Mouse (Mus musculus) lung, embryonic 15.5 days (tissue): Measurements from ENCODE around the gene Ralgps1. TPM values are rescaled to one million over a fixed set of nuclear protein-coding genes. Genes with fewer than 3 reads are reported as not detected.
"Not testable (repeated sequence)": the region's sequence is repeated elsewhere in the genome, so short reads cannot be mapped to it uniquely, and the experiment has no call there.

Experiments
- ATAC-seq: fragments of 200-750 bp; cut with Nextera tagmentation; 2 replicates; pipeline ENCODE4 v1.8.0; 2017; ENCODE audit warnings: moderate number of reproducible peaks, borderline replicate concordance; ENCODE audit not compliant: low FRiP score, low TSS enrichment; ENCODE audit errors: extremely low read depth
- H3K27ac ChIP-seq: fragments of 300-500 bp; sonication (generic); 2 replicates; pipeline ENCODE4 v1.5.1; 2015; ENCODE audit warnings: moderate library complexity, mild to moderate bottlenecking, inconsistent platforms
- H3K27me3 ChIP-seq: fragments of 300-500 bp; sonication (generic); 2 replicates; pipeline ENCODE4 v1.6.1; 2015; ENCODE audit warnings: inconsistent platforms
- H3K36me3 ChIP-seq: fragments of 300-500 bp; sonication (generic); 2 replicates; pipeline ENCODE4 v1.6.1; 2015; ENCODE audit warnings: inconsistent platforms
- H3K4me1 ChIP-seq: fragments of 300-500 bp; sonication (generic); 2 replicates; pipeline ENCODE4 v1.6.1; 2015; ENCODE audit warnings: inconsistent platforms
- H3K4me2 ChIP-seq: fragments of 300-500 bp; sonication (generic); 2 replicates; pipeline ENCODE4 v1.6.1; 2015; ENCODE audit warnings: inconsistent platforms, mild to moderate bottlenecking, moderate library complexity
- H3K4me3 ChIP-seq: fragments of 300-500 bp; sonication (generic); 2 replicates; pipeline ENCODE4 v1.5.1; 2015; ENCODE audit warnings: mild to moderate bottlenecking, inconsistent platforms
- H3K9ac ChIP-seq: fragments of 300-500 bp; sonication (generic); 2 replicates; pipeline ENCODE4 v1.6.1; 2015; ENCODE audit warnings: inconsistent platforms
- H3K9me3 ChIP-seq: fragments of 300-500 bp; sonication (generic); 2 replicates; pipeline ENCODE4 v1.6.1; 2016; ENCODE audit warnings: inconsistent platforms
- WGBS: fragments of 180-500 bp; shearing (Covaris S2); methylation state at CpG from one replicate; pipeline ENCODE4 v1.1.7; 2015; 5-methylcytosine and 5-hydroxymethylcytosine counted together
- polyA plus RNA-seq: library from polyadenylated mRNA; unstranded; fragments of >200 nt; fragmentation: Nextera tagmentation; extraction: Ambion mirVana; gene quantifications from 2 replicates; pipeline ENCODE4 v1.2.1, GENCODE M21; 2015

Gene Ralgps1
- polyA plus RNA-seq, 1 experiment from 2014 or later: 4.5 TPM

- 7% methylated on average over 18 of the region's 18 CpGs for WGBS
- Histone ChIP-seq H3K27me3 (no peaks in the 10 kb centered on the region), H3K9ac (peak overlapping the region; percentile 51), H3K4me2 (peak overlapping the region; percentile 71), H3K36me3 (no peaks in the 10 kb centered on the region), H3K9me3 (no peaks in the 10 kb centered on the region), H3K27ac (peak overlapping the region; percentile 83), H3K4me1 (peaks cover 48% of the 10 kb centered on the region), H3K4me3 (peak overlapping the region; percentile 52)
- no peak for ATAC-seq
These were observed 154.5 kb downstream of the Ralgps1 start for GRCm38 (mm10) chr2:33216645-33217424.

- ATAC-seq: peak; percentile 96
- 1% methylated on average over 22 of the region's 22 CpGs for whole genome bisulfite sequencing
- H3K9me3 ChIP-seq: no peaks in the 10 kb centered on the region
- H3K27me3 ChIP-seq: no peaks in the 10 kb centered on the region
- H3K4me1 ChIP-seq: peaks cover 45% of the 10 kb centered on the region
- H3K4me3 ChIP-seq: peak within 1 kb of the TSS; percentile 52
- no peaks in the 10 kb centered on the region for H3K36me3 ChIP-seq
- H3K9ac ChIP-seq: peak within 1 kb of the TSS; percentile 51
- H3K27ac ChIP-seq: peak within 1 kb of the TSS; percentile 83
- H3K4me2 ChIP-seq: peak within 1 kb of the TSS; percentile 71
These were observed 155.4 kb downstream of the Ralgps1 start, which contains the start of gene Angptl2 for GRCm38 (mm10) chr2:33215700-33216509. Gene Angptl2, plus strand, starts transcription at chr2:33216069.

GRCm38 (mm10) chr2:33215177-33215699, 156.0 kb downstream of the Ralgps1 start:
- Histone ChIP-seq H3K4me1 (peaks cover 41% of the 10 kb centered on the region), H3K27me3 (no peaks in the 10 kb centered on the region), H3K27ac (peak overlapping the region; percentile 64), H3K9me3 (no peaks in the 10 kb centered on the region), H3K4me2 (peak overlapping the region; percentile 71), H3K36me3 (no peaks in the 10 kb centered on the region), H3K4me3 (peak overlapping the region; percentile 52), H3K9ac (peak overlapping the region; percentile 25; the same call in 1 of the 2 replicates)
- ATAC-seq: no peak
- 41% methylated on average over 5 of the region's 5 CpGs for WGBS

GRCm38 (mm10) chr2:33211263-33211662, 160.0 kb downstream of the Ralgps1 start:
- not testable (repeated sequence) for ATAC-seq

GRCm38 (mm10) chr2:33210841-33211240, 160.4 kb downstream of the Ralgps1 start:
- Histone ChIP-seq H3K36me3 (no peaks in the 10 kb centered on the region), H3K4me3 (no peak overlapping the region), H3K9me3 (no peaks in the 10 kb centered on the region), H3K27me3 (no peaks in the 10 kb centered on the region), H3K4me2 (no peak overlapping the region), H3K4me1 (peaks cover 12% of the 10 kb centered on the region), H3K27ac (no peak overlapping the region), H3K9ac (no peak overlapping the region)
- no peak for ATAC-seq
- WGBS: 71% methylated on average over 2 of the region's 2 CpGs

More at GRCm38 (mm10) chr2:33211263-33211662, 160.0 kb downstream of the Ralgps1 start:
- not testable (repeated sequence) for H3K9me3 ChIP-seq, H3K27me3 ChIP-seq, H3K4me3 ChIP-seq, H3K4me2 ChIP-seq, H3K4me1 ChIP-seq, H3K9ac ChIP-seq, H3K27ac ChIP-seq, H3K36me3 ChIP-seq
- 79% methylated on average over 11 of the region's 11 CpGs for WGBS

- no peak overlapping the region for H3K4me3 ChIP-seq
- no peak overlapping the region for H3K4me2 ChIP-seq
- no peak overlapping the region for H3K27ac ChIP-seq
- peaks cover 31% of the 10 kb centered on the region for H3K4me1 ChIP-seq
- H3K36me3 ChIP-seq: no peaks in the 10 kb centered on the region
- ATAC-seq: no peak
- no peaks in the 10 kb centered on the region for H3K27me3 ChIP-seq
- no peak overlapping the region for H3K9ac ChIP-seq
- no peaks in the 10 kb centered on the region for H3K9me3 ChIP-seq
- 76% methylated on average over 5 of the region's 5 CpGs for WGBS
These were observed 163.2 kb downstream of the Ralgps1 start for GRCm38 (mm10) chr2:33208134-33208533.

- no peak overlapping the region for H3K4me3 ChIP-seq
- H3K27ac ChIP-seq: no peak overlapping the region
- no peak overlapping the region for H3K4me2 ChIP-seq
- 45% methylated on average over 4 of the region's 4 CpGs for WGBS
- H3K27me3 ChIP-seq: no peaks in the 10 kb centered on the region
- ATAC-seq: no peak
- H3K36me3 ChIP-seq: no peaks in the 10 kb centered on the region
- H3K4me1 ChIP-seq: peaks cover 36% of the 10 kb centered on the region
- no peaks in the 10 kb centered on the region for H3K9me3 ChIP-seq
- no peak overlapping the region for H3K9ac ChIP-seq
These were observed 164.2 kb downstream of the Ralgps1 start for GRCm38 (mm10) chr2:33207069-33207468.

GRCm38 (mm10) chr2:33205939-33206525, 165.3 kb downstream of the Ralgps1 start:
- no peaks in the 10 kb centered on the region for H3K27me3 ChIP-seq
- no peaks in the 10 kb centered on the region for H3K9me3 ChIP-seq
- WGBS: 43% methylated on average over 14 of the region's 14 CpGs
- H3K4me3 ChIP-seq: no peak overlapping the region
- no peak overlapping the region for H3K9ac ChIP-seq
- no peaks in the 10 kb centered on the region for H3K36me3 ChIP-seq
- peaks cover 36% of the 10 kb centered on the region for H3K4me1 ChIP-seq
- H3K27ac ChIP-seq: no peak overlapping the region
- H3K4me2 ChIP-seq: no peak overlapping the region
- no peak for ATAC-seq

GRCm38 (mm10) chr2:33204980-33205379, 166.3 kb downstream of the Ralgps1 start:
- no peak overlapping the region for H3K4me3 ChIP-seq
- H3K36me3 ChIP-seq: no peaks in the 10 kb centered on the region
- H3K27me3 ChIP-seq: no peaks in the 10 kb centered on the region
- H3K4me1 ChIP-seq: peaks cover 36% of the 10 kb centered on the region
- no peak overlapping the region for H3K4me2 ChIP-seq
- no peaks in the 10 kb centered on the region for H3K9me3 ChIP-seq
- H3K9ac ChIP-seq: no peak overlapping the region
- H3K27ac ChIP-seq: no peak overlapping the region
- 45% methylated on average over 5 of the region's 5 CpGs for WGBS
- ATAC-seq: no peak

GRCm38 (mm10) chr2:33203284-33203683, 168.0 kb downstream of the Ralgps1 start:
- H3K4me2 ChIP-seq: no peak overlapping the region
- no peaks in the 10 kb centered on the region for H3K9me3 ChIP-seq
- H3K4me1 ChIP-seq: peaks cover 36% of the 10 kb centered on the region
- H3K4me3 ChIP-seq: no peak overlapping the region
- peak; percentile 26; the same call in 1 of the 2 replicates for ATAC-seq
- no peak overlapping the region for H3K27ac ChIP-seq
- no peaks in the 10 kb centered on the region for H3K27me3 ChIP-seq
- no peak overlapping the region for H3K9ac ChIP-seq
- 28% methylated on average over 6 of the region's 6 CpGs for WGBS
- H3K36me3 ChIP-seq: no peaks in the 10 kb centered on the region

GRCm38 (mm10) chr2:33200368-33201068, 170.8 kb downstream of the Ralgps1 start:
- 71% methylated on average over 14 of the region's 14 CpGs for WGBS
- H3K27me3 ChIP-seq: no peaks in the 10 kb centered on the region

More at GRCm38 (mm10) chr2:33200368-33201068, 170.8 kb downstream of the Ralgps1 start:
- no peak overlapping the region for H3K4me3 ChIP-seq
- no peak overlapping the region for H3K4me2 ChIP-seq
- peaks cover 29% of the 10 kb centered on the region for H3K4me1 ChIP-seq
- H3K9me3 ChIP-seq: no peaks in the 10 kb centered on the region
- no peak overlapping the region for H3K9ac ChIP-seq
- H3K27ac ChIP-seq: no peak overlapping the region
- no peaks in the 10 kb centered on the region for H3K36me3 ChIP-seq
- ATAC-seq: no peak
